Mouse (Mus musculus): ENCODE data around the gene Kctd11. TPM values are rescaled to one million over a fixed set of nuclear protein-coding genes. Genes with fewer than 3 reads are reported as not detected.

Gene Kctd11
- polyA plus RNA-seq, 1 experiment from 2014 or later, result 5.2 TPM

DNA sequence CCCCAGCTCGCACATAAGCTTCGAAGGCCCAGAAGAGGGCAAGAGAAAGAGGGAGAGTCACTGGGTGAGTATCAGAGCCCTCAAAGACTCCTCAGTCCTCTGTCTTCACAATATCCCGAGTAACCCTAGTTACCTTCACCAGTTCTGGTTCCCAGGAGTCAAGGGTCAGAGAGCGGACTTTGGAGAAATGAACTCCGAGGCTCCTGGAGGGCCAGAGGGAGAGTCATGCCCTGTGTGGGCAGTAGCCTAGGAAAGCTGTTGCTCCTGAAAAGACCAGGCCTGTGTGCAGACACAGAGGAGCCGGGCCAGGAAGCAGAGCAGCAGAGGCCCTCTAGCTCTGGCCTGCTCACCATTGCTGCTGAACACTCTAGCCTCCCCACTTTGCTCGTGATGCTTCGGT is 3.5 kb upstream of the Kctd11 start:
- 84% methylated on average over 8 of the region's 8 CpGs for WGBS
- no peak for DNase-seq (ENCODE audit: low spot score)
- Histone ChIP-seq H3K4me3 (no peak overlapping the region), H3K27ac (peak overlapping the region; percentile 40), H3K27me3 (ENCODE audit: insufficient read depth, poor library complexity, severe bottlenecking) (peaks cover 13% of the 10 kb centered on the region), H3K9me3 (no peaks in the 10 kb centered on the region), H3K36me3 (no peaks in the 10 kb centered on the region), H3K4me1 (replicated peaks) (peaks cover 34% of the 10 kb centered on the region)

DNA sequence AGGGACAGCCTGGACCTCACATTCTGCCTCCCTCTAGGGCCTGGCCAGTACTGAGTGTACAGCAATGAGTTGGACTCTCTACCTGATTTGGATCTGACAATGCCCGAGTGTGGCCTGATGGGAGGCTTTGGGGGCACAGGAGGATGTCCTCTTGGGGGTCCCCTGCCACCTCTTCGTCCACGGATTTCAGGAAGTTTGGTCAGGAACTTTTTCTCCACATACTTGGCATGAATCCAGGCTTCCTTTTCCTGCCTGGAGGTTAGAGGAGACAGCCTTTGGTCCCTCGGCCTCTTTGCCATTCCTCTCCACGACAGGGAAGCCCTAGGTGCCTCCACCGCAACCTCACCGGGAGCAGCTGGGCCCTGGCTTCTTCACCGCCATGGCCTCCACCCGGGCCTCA is 3.0 kb upstream of the Kctd11 start:
- H3K9me3 ChIP-seq, result no peaks in the 10 kb centered on the region
- H3K27me3 ChIP-seq (ENCODE audit: insufficient read depth, poor library complexity, severe bottlenecking), result peaks cover 18% of the 10 kb centered on the region
- H3K4me3 ChIP-seq, result no peak overlapping the region
- no peak for DNase-seq (ENCODE audit: low spot score)
- H3K36me3 ChIP-seq, result no peaks in the 10 kb centered on the region
- H3K27ac ChIP-seq, result peak overlapping the region; percentile 40; the same call in 1 of the 2 replicates
- 80% methylated on average over 9 of the region's 9 CpGs for WGBS
- H3K4me1 ChIP-seq (replicated peaks), result peaks cover 39% of the 10 kb centered on the region

DNA sequence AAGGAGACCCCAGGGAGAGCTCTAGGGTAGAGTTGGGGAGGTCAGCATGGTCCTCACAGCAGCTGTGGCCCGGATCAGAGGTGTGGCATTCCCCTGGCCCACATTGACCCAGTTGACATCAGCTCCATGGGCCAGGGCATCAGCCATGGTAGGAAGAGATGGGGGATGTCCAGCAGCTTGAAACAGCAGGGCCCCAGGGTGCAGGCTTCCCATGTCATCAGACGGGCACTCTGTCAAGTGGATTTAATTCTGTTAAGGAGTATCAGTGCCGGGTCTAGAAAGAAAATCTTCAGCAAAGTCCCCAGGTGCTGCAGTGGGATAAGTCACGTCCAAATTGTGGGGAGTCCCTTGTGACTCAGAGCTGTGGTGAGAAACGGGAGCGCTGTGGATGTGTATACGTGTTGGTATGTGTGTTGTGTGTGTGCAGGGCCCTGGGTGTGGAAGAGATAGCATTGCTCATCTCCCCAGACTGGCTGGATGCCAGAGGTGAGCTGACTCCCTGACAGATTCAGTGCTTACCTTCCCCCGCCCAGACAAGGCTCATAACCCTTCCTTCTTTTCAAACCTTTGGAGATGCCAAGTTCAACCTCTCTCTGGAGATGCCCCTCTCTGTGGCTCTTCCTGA is 2.4 kb upstream of the Kctd11 start:
- Histone ChIP-seq H3K27ac (no peak overlapping the region), H3K9me3 (no peaks in the 10 kb centered on the region), H3K27me3 (ENCODE audit: insufficient read depth, poor library complexity, severe bottlenecking) (peaks cover 22% of the 10 kb centered on the region), H3K4me1 (replicated peaks) (peaks cover 45% of the 10 kb centered on the region), H3K36me3 (no peaks in the 10 kb centered on the region), H3K4me3 (no peak overlapping the region)
- WGBS, result 91% methylated on average over 8 of the region's 8 CpGs
- no peak for DNase-seq (ENCODE audit: low spot score)

DNA sequence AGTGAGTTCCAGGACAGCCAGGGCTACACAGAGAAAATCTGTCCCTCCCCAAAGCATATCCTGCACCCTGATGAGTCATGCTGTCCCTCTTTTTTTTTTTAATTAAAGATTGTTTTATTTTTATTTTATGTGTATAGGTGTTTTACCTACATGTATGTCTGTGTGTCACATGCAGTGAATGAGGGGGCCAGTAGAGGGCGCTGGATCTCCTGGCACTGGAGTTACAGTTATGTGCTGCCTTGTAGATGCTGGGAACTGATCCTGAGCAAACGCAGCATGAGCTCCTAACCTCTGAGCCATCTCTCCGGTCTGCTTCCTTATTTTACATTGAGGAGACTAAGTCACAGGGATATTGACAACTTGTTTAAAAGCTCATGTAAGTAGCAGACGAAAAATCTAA is 1.9 kb upstream of the Kctd11 start:
- H3K4me3 ChIP-seq, result no peak overlapping the region
- 67% methylated on average over 4 of the region's 4 CpGs for WGBS
- no peak overlapping the region for H3K27ac ChIP-seq
- no peaks in the 10 kb centered on the region for H3K36me3 ChIP-seq
- peaks cover 50% of the 10 kb centered on the region for H3K4me1 ChIP-seq (replicated peaks)
- no peaks in the 10 kb centered on the region for H3K9me3 ChIP-seq
- peaks cover 22% of the 10 kb centered on the region for H3K27me3 ChIP-seq (ENCODE audit: insufficient read depth, poor library complexity, severe bottlenecking)
- peak; percentile 27 for DNase-seq (ENCODE audit: low spot score)

DNA sequence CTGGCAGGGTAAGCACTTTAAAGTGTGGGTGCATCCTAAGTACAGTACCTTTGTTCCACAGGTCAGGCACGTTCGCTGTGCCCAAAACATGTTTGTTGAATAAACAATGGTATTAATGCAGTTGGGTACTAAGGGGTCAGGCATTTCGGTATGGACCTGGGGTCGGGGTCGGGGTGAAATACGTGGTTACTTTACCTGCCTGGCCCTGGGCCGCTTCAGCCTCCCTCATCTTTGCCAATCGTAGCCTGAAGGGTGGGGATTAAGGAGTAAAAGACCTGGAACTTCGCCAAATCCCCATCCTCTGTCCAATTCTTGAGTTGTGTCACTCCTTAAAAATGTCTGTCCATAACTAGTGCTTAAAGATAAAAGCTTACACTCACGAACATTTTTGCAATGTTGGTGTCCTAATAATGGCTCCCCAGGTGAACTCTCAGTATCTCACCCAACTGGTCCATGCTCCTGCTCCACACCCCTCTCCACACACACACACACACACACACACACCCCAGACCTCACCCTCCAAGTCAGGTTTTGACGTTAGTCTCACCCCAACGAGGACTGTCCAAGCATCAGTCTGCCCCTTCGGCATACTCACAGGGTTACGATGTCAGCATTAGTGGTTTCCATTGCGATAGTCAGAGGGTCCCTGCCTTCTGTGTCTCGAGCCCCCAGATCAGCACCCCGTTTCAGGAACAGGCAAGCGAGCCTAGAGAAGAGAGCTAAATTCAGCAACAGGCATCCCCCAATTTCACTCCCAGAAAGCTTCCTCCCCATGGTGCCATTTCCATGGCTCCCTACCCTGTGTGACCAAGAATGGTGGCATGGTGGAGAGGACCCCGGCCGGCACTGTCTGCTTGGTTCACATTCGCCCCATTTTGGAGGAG is 823 bp upstream of the Kctd11 start:
- H3K27me3 ChIP-seq (ENCODE audit: insufficient read depth, poor library complexity, severe bottlenecking), result peaks cover 22% of the 10 kb centered on the region
- peaks cover 61% of the 10 kb centered on the region for H3K4me1 ChIP-seq (replicated peaks)
- no peak for DNase-seq (ENCODE audit: low spot score)
- 62% methylated on average over 21 of the region's 21 CpGs for WGBS
- peak overlapping the region; percentile 62 for H3K4me3 ChIP-seq
- peak overlapping the region; percentile 87 for H3K27ac ChIP-seq
- H3K36me3 ChIP-seq, result no peaks in the 10 kb centered on the region
- no peaks in the 10 kb centered on the region for H3K9me3 ChIP-seq

DNA sequence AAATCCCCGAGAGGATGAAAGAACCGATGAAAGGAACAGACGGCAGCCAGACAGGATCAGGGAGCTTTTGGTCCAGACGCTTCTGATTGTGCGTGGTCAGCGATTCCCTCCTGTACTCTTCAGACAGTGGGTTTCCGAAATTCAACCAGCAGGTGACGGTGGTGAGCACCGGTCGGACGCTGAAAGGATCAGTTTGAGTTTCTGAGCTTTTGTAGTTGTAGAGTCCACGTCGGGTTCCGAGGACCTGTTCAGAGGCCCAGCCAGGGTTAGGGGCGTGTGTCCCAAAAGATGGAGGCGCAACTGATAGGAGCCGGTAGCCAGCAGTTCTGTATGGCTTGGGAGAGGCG is 727 bp downstream of the Kctd11 start:
- H3K27ac ChIP-seq, result peak overlapping the region; percentile 87
- H3K36me3 ChIP-seq, result no peaks in the 10 kb centered on the region
- H3K4me1 ChIP-seq (replicated peaks), result peaks cover 71% of the 10 kb centered on the region
- H3K27me3 ChIP-seq (ENCODE audit: insufficient read depth, poor library complexity, severe bottlenecking), result peaks cover 22% of the 10 kb centered on the region
- H3K4me3 ChIP-seq, result peak overlapping the region; percentile 62
- no peaks in the 10 kb centered on the region for H3K9me3 ChIP-seq
- DNase-seq (ENCODE audit: low spot score), result no peak
- 0% methylated on average over 18 of the region's 18 CpGs for WGBS

DNA sequence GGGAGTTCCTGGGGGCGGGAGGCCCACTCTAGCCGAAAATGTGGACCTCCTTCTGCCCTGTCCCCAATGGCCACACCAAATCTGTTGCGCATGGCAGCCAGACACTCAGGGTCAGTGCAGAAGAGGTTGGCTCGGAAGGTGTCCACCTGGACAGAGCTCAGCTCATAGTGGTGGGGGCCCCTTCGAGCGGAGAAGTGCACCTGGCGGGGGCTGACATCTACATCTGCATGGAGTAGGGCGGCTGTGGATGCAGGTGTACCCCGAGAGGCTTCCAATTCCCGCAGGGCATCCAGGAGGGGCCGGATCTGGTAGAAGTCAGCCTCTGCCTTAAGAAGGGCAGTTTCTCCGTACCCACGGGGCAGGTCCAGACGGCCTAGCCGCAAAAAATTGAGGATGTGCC is 1.5 kb downstream of the Kctd11 start:
- H3K36me3 ChIP-seq, result no peaks in the 10 kb centered on the region
- no peaks in the 10 kb centered on the region for H3K9me3 ChIP-seq
- no peak for DNase-seq (ENCODE audit: low spot score)
- H3K27ac ChIP-seq, result peak overlapping the region; percentile 87
- peaks cover 22% of the 10 kb centered on the region for H3K27me3 ChIP-seq (ENCODE audit: insufficient read depth, poor library complexity, severe bottlenecking)
- 58% methylated on average over 15 of the region's 15 CpGs for WGBS
- peaks cover 71% of the 10 kb centered on the region for H3K4me1 ChIP-seq (replicated peaks)
- H3K4me3 ChIP-seq, result peak overlapping the region; percentile 62

DNA sequence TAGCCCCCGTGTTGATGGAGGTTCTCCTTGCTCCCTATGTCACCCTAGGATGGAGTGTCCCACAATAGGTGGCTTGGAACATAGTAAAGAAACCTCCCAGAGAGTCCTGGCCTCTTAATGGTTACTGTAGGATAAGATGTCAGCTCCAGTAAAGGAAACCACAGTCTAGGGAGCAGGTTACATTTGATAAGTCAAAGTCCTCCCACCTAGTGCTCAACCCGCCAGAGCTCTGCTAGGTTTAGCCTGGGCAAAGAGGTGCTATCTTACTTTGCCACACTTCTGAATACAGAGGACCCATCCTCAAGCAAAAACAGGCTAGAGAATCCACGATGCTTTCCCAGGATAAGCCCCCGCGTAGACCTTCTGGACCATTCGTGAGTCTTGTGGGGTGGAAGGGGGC is 2.3 kb downstream of the Kctd11 start:
- WGBS, result 91% methylated on average over 6 of the region's 6 CpGs
- H3K4me1 ChIP-seq (replicated peaks), result peaks cover 65% of the 10 kb centered on the region

DNA sequence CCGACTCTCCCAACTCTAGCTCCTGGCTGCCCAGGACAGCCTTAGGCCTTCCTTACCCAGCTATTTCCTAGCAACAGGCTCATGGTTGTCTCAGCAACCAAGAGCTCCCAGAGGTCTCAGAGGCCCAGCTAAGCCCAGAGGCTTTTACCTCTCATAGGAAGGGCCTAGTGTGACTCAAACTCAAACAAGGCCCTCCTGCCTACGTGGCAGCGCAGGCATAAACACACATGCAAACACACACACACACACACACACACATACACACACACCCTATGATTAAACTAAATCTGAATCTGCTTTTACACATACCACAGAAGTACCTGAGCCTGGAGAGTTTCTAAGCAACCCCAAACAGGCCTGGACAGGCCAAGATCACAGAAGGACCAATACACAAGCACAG is 2.8 kb downstream of the Kctd11 start:
- DNase-seq (ENCODE audit: low spot score), result no peak
- H3K36me3 ChIP-seq, result no peaks in the 10 kb centered on the region
- peak overlapping the region; percentile 62; the same call in 1 of the 2 replicates for H3K4me3 ChIP-seq
- H3K27ac ChIP-seq, result peak overlapping the region; percentile 31; the same call in 1 of the 2 replicates
- WGBS, result 84% methylated on average over 3 of the region's 3 CpGs
- H3K9me3 ChIP-seq, result no peaks in the 10 kb centered on the region
- H3K4me1 ChIP-seq (replicated peaks), result peaks cover 65% of the 10 kb centered on the region
- peaks cover 22% of the 10 kb centered on the region for H3K27me3 ChIP-seq (ENCODE audit: insufficient read depth, poor library complexity, severe bottlenecking)

More for the DNA sequence above, 2.3 kb downstream of the Kctd11 start:
- H3K27ac ChIP-seq, result peak overlapping the region; percentile 87; the same call in 1 of the 2 replicates
- H3K27me3 ChIP-seq (ENCODE audit: insufficient read depth, poor library complexity, severe bottlenecking), result peaks cover 22% of the 10 kb centered on the region
- H3K9me3 ChIP-seq, result no peaks in the 10 kb centered on the region
- no peaks in the 10 kb centered on the region for H3K36me3 ChIP-seq
- H3K4me3 ChIP-seq, result peak overlapping the region; percentile 62
- DNase-seq (ENCODE audit: low spot score), result no peak

DNA sequence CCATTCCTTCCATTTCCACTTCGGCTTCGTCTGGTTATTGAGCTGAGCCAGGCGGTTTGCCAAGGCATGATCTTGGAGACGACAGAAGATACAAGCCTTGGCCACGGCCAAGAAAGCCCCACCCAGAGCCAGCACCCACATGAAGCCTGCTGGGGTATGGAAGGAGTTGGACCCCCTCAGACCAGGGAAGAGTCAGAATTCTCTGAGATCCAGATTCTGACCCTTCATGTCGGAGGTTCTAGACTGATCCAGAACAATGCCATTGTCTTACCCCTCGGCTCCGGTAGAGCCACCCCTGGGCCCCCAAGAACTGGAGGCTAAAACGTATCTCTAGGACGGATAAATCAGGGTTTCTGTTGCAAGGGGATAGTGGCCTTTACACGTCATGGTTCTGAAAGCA is 3.3 kb downstream of the Kctd11 start, which contains the start of gene Tmem95:
TSS of gene Tmem95 (minus strand) at position 141 of the 400 bp plus-strand sequence.
- Histone ChIP-seq H3K27ac (peak within 1 kb of the TSS; percentile 72), H3K27me3 (ENCODE audit: insufficient read depth, poor library complexity, severe bottlenecking) (peaks cover 22% of the 10 kb centered on the region), H3K9me3 (no peaks in the 10 kb centered on the region), H3K4me3 (peak within 1 kb of the TSS; percentile 62), H3K4me1 (replicated peaks) (peaks cover 65% of the 10 kb centered on the region), H3K36me3 (no peaks in the 10 kb centered on the region)
- no peak for DNase-seq (ENCODE audit: low spot score)
- WGBS, result 93% methylated on average over 11 of the region's 11 CpGs

DNA sequence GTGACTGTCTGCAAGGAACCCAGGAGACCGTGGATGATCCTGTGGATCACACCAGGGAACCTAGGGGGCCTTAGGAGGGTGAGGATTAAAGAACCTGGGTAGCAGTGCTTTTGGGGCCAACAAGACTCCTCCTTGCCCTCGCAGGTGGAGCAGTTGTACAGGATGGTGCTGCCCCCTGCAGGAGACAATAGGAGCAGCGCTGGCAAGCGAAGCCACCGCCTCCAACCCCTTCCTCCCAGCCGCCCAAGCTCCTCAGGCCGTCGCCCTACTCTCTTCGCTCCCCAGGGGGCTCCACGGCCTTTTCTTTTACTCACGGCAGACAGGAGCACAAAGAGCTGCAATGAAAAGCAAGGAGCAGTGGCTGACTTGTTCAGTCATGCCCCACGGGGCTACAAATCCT is 4.3 kb downstream of the Kctd11 start:
- Histone ChIP-seq H3K4me1 (replicated peaks) (peaks cover 59% of the 10 kb centered on the region), H3K27ac (peak overlapping the region; percentile 72), H3K9me3 (no peaks in the 10 kb centered on the region), H3K27me3 (ENCODE audit: insufficient read depth, poor library complexity, severe bottlenecking) (peaks cover 15% of the 10 kb centered on the region), H3K4me3 (peak overlapping the region; percentile 41), H3K36me3 (no peaks in the 10 kb centered on the region)
- peak; percentile 88 for DNase-seq (ENCODE audit: low spot score)
- 2% methylated on average over 12 of the region's 12 CpGs for WGBS

DNA sequence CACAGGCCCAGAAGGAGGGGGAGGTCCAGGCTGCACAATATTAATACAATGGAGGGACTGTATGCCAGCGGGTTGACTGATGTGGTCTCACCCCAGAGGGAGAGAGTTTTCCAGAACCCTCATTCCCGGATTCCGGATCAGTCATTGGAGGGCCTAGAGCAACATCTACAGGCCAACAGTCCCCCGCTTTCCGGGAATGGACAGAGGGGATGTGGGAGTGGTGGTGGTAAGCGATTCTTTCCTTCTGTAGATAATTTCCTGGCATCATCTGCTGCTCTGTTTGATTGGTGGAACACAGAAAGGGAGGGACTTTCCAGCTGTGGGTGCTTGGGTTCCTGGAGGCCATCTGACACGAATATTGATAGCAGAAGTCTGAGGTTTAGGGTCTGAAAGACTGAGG is 5.0 kb downstream of the Kctd11 start:
- DNase-seq (ENCODE audit: low spot score), result no peak
- Histone ChIP-seq H3K9me3 (no peaks in the 10 kb centered on the region), H3K27ac (peak overlapping the region; percentile 72; the same call in 1 of the 2 replicates), H3K4me1 (replicated peaks) (peaks cover 52% of the 10 kb centered on the region), H3K36me3 (no peaks in the 10 kb centered on the region), H3K27me3 (ENCODE audit: insufficient read depth, poor library complexity, severe bottlenecking) (peaks cover 11% of the 10 kb centered on the region), H3K4me3 (no peak overlapping the region)
- 71% methylated on average over 7 of the region's 7 CpGs for WGBS

DNA sequence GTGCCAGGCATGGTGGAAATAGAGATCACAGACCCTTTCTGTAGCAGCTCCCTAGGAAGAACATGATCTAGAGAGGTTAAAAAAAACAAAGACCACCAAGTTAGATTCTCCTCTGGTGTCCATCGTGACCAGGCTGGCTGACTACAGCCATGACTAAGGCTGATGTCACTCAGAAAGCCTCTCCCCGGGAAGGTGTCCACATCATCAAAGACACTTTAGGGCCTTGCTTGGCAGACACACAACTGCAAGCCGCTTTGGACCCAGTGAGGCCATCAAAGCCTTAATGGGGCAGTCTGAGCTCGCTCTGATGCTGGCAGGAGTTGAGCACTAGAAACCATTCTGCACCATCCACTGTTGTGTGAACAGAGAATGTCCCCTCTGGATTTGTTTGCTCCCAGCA is 8.8 kb downstream of the Kctd11 start:
- Histone ChIP-seq H3K9me3 (no peaks in the 10 kb centered on the region), H3K4me1 (replicated peaks) (peaks cover 15% of the 10 kb centered on the region), H3K36me3 (no peaks in the 10 kb centered on the region), H3K27me3 (ENCODE audit: insufficient read depth, poor library complexity, severe bottlenecking) (no peaks in the 10 kb centered on the region), H3K4me3 (no peak overlapping the region), H3K27ac (no peak overlapping the region)
- 85% methylated on average over 4 of the region's 4 CpGs for WGBS
- no peak for DNase-seq (ENCODE audit: low spot score)
